Mouse (Mus musculus): ENCODE results near the gene Utrn.

- TF ChIP-seq CTCF (conservative IDR thresholded peaks at IDR 0.05 in 1 of 2, IDR thresholded peaks at IDR 0.05 in 1 of 2; ENCODE audit: low read depth in 2 of 2, low read length in 2 of 2) (no peak), GABPA (IDR thresholded peaks at IDR 0.05; ENCODE audit: insufficient replicate concordance, low read depth, low read length) (no peak), ELF1 (IDR thresholded peaks at IDR 0.05; ENCODE audit: low read depth, low read length) (no peak), CHD2 (IDR thresholded peaks at IDR 0.05; ENCODE audit: low read length) (no peak)
Measured at GRCm38 (mm10) chr10:12787965-12788364, 81.2 kb downstream of the Utrn start.
